Mouse (Mus musculus) lung, adult 2 months (tissue): ENCODE measurements at regions not wholly inside any gene's neighbourhood (a gene's known extent, or its start where the extent isn't known, plus 50 kb on each side); places are given as distances from the start of the nearest gene placed in this dataset.

Experiments
- DNase-seq: peaks from one replicate; pipeline ENCODE4 v3.0.0; 2022
- H3K4me1 ChIP-seq: fragments of 200-500 bp; 2 replicates; pipeline ENCODE4 v1.6.1; 2011; ENCODE audit warnings: low read length; ENCODE audit not compliant: control insufficient read depth, insufficient read depth
- H3K4me3 ChIP-seq: fragments of 200-500 bp; replicated peaks from 2 replicates; pipeline ENCODE3; 2011; ENCODE audit warnings: low read depth, mild to moderate bottlenecking, control low read depth, low read length; ENCODE audit errors: extremely low read depth
- CTCF ChIP-seq: fragments of 200-500 bp; IDR thresholded peaks from 2 replicates; pipeline ENCODE4 v1.5.1; 2011; ENCODE audit warnings: mild to moderate bottlenecking, low read length, control low read depth; ENCODE audit not compliant: insufficient read depth
- POLR2A ChIP-seq: fragments of 200-500 bp; IDR thresholded peaks from 2 replicates; pipeline ENCODE4 v1.6.1; 2011; ENCODE audit warnings: low read depth, mild to moderate bottlenecking, control low read depth, low read length, borderline replicate concordance; ENCODE audit errors: extremely low read depth
- WGBS: fragments of 180-500 bp; shearing (Covaris S2); methylation state at CpG from one replicate; pipeline ENCODE4 v1.1.7; 2018; 5-methylcytosine and 5-hydroxymethylcytosine counted together

DNA sequence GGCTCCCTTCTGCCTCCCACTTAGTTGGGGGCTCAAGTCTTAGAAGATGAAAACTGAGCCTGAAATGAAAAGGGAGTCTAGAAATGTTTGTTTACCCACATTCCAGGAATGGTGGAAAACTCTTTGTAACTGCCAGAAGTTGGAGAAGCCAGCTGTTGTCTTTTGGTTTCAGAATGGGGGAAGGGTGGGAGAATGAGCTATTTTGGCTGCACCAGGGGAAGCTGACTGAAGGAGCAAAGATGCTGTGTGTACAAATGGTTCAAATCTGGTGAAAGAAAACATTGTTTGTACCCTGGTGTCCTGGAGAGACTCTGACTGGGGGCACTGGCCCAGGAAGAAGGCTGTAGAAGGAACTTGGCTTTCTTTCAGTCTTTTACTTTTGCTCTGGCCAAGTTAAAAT lies 291.1 kb downstream of the Vps13c start:
- peaks cover 4% of the 10 kb centered on the region; the same call in 1 of the 2 replicates for H3K4me1 ChIP-seq
- no peak for DNase-seq
- H3K4me3 ChIP-seq: no peak overlapping the region
- no peak for TF ChIP-seq POLR2A
- TF ChIP-seq CTCF: no peak

DNA sequence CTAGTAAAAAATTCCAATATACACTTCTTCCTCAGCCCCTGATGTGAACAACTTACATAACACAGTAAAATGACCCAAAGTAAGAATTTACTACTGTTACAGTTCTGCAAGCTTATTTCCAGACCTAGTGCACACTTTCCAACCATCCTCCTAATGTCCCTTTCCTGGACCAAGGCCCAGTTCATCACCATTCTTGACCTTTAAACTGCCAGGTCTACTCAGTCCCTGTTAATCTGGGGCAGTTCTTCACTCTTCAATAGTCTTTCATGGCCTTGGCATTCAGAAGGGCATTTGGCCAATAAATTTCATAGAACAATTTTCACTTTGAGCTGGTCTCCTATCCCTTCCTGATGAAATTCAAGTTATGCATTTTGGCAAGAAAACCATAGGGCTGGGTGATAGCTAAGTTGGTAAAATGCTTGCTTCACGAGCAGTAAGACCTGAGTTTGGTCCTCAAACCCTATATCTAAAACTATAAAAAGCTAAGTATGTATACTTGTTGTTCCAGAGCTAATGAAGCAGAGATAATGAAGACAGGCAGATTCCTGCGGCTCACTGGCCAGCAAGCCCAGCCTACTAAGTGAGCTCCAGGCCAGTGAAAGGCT lies 295.4 kb downstream of the Vps13c start:
- H3K4me3 ChIP-seq: no peak overlapping the region
- WGBS: 55% methylated on average over 2 of the region's 2 CpGs
- H3K4me1 ChIP-seq: peaks cover 4% of the 10 kb centered on the region; the same call in 1 of the 2 replicates
- no peak for DNase-seq
- TF ChIP-seq POLR2A: no peak
- TF ChIP-seq CTCF: no peak

DNA sequence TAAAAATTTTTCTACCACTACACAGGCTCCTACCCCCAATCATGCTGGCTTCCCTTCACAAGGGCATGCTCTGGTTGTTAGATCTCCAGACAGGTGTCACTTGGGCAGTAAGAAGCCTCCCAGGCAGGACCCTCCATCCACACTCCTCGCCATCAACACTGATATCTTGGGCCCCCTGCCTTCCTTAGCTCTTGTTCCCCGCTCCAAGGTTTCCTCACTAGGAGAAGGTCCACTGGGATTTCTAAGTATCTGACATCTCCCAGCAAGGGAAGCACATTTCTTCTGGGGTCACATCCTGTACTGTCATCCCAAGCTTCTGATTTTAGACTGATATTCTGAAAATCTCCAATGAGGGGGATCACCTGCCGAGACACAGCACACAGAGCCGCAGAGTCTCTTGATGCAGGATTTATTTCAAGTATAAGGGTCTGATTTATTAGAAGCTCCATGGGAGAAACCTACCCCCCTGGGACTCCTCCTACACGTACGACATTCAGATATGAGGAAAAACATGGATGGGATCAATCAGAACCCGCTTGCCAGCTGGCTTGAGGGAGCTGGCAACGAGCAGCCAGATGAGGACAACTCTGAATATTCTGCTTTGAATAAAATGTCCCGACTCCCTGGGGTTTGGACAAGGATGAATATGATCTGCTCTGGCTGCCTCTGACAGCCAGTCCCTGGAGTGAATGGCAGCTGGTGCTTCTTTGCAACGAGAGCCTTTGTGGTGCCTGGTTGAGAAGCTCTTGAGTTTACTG lies 322.8 kb downstream of the Vps13c start:
- DNase-seq: no peak
- Histone ChIP-seq H3K4me1 (no peaks in the 10 kb centered on the region), H3K4me3 (no peak overlapping the region)
- WGBS: 68% methylated on average over 10 of the region's 10 CpGs
- TF ChIP-seq CTCF (no peak), POLR2A (no peak)

DNA sequence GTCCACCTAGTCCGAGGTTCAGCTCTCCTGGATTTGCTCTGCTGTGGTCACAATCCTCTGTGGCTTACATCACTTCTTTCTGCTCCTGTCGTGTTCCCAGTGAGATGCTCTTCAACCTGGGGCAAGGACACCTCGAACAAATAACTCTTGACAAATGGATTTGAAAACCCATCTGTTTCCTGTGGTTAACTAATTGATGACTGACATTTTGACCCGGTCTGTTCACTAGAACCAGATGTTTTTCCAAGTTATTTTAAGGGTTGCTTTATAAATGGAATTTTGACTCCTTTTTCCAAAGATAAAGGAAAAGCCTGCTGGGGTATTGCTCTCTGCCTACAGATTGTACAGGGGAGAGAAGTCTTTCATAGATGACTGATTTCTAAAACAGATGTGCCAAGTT lies 326.4 kb downstream of the Vps13c start:
- H3K4me1 ChIP-seq: no peaks in the 10 kb centered on the region
- no peak for DNase-seq
- WGBS: 31% methylated on average over 4 of the region's 4 CpGs
- H3K4me3 ChIP-seq: no peak overlapping the region
- TF ChIP-seq POLR2A: no peak
- no peak for TF ChIP-seq CTCF

DNA sequence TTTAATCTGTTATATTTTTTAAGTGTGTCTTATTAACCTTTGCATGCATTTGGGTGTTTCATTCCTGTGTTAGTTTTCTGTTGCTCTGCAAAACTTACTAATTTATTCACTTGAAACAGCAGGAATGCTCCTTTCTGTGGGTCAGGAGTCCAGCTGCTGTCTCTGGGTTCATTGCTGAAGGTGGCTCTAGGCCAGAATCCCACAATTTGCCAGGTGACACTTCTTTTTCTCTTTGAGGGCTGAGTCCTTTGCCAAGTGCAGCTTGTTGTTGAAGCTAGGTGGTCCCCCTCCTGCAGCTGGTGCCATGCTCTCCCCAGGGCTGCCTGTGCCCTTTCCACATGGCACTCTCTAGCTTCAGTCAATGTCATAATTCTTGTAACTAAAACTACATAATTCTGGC lies 348.7 kb downstream of the Vps13c start:
- Histone ChIP-seq H3K4me1 (no peaks in the 10 kb centered on the region), H3K4me3 (no peak overlapping the region)
- no peak for DNase-seq
- TF ChIP-seq POLR2A: no peak
- TF ChIP-seq CTCF: no peak

DNA sequence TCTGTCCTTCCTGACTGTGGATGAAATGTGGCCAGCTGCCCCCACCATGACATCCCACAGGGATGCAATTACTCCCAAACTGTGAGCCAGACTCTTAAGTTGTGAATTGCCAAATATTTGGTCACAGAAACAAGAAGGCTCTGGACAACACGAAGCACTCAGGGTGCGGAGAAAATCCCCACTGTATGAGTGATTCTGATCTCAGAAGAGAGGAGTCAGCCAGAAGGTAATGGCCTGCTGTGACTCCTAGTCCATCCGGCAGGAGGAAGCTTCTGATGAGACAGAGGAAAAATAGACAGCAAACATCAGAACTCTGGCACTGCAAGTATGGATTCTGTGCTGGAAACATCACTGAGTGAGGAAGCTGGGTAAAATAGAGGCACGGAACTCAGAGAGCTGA lies 359.6 kb downstream of the Vps13c start:
- 75% methylated on average over 4 of the region's 4 CpGs for WGBS
- TF ChIP-seq CTCF: no peak
- no peak for TF ChIP-seq POLR2A
- Histone ChIP-seq H3K4me1 (no peaks in the 10 kb centered on the region), H3K4me3 (no peak overlapping the region)
- DNase-seq: no peak

DNA sequence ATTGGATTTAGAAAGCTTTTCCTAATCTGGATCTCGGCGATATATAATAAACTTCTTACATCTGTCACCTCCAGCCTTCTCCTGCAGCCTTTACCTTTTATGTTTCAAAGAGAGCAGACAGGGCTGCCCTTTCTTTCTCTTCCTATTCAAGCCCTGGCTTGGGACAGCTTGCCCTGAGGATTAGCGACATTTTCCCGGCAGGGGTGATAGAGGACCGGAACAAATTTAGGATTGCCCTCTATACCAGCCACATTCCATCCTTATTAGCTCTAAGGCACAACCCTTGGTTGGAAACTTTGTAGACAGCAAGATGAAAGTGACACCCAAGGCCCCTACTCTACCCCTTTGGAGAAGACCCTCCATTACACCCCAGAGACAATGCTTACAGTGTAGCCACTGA lies 360.8 kb downstream of the Vps13c start:
- Histone ChIP-seq H3K4me1 (no peaks in the 10 kb centered on the region), H3K4me3 (no peak overlapping the region)
- TF ChIP-seq CTCF: no peak
- no peak for TF ChIP-seq POLR2A
- WGBS: 74% methylated on average over 5 of the region's 5 CpGs
- DNase-seq: no peak

DNA sequence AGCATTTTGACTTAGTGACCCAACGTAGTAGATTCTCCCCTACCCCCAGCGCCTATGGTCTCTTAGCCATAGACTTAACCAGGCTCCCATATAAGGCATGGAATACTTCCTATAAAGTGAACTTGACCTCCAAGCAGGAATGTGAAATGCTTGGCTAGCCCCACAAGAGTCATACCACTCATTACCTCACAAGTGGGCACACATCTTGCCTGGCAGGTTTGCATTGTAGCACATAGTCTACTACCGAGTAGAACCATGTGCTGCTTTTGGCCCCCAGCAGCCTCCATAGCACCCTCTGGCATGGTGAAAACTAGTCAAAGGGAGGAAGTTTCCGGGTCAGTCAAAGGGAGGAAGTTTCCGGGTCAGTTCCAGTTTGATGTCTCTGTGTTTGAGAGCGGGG lies 385.5 kb downstream of the Vps13c start:
- TF ChIP-seq CTCF (no peak), POLR2A (no peak)
- Histone ChIP-seq H3K4me3 (no peak overlapping the region), H3K4me1 (no peaks in the 10 kb centered on the region)
- 76% methylated on average over 6 of the region's 6 CpGs for WGBS
- no peak for DNase-seq

DNA sequence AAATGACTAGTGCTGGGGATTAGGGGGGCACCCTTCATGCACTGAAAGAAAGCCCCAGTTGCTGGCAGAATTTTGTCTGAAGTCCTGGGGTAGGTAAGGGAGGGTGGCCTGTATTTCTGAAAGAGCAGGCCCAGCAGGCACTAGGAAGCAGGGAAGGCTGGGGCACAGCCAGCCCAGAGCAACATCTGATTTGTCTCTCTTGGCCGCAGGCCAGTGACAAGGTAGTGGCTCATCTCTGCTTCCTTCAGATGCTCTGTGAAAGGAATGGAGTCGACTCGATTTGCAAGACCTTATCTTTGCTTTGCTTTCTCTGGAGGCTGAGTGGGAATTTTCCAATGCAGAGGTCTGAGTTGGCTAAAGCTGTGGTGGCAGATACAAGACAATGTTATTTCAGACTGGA lies 390.9 kb downstream of the Vps13c start:
- H3K4me3 ChIP-seq: no peak overlapping the region
- no peaks in the 10 kb centered on the region for H3K4me1 ChIP-seq
- TF ChIP-seq CTCF (no peak), POLR2A (no peak)
- no peak for DNase-seq
- 64% methylated on average over 3 of the region's 3 CpGs for WGBS

DNA sequence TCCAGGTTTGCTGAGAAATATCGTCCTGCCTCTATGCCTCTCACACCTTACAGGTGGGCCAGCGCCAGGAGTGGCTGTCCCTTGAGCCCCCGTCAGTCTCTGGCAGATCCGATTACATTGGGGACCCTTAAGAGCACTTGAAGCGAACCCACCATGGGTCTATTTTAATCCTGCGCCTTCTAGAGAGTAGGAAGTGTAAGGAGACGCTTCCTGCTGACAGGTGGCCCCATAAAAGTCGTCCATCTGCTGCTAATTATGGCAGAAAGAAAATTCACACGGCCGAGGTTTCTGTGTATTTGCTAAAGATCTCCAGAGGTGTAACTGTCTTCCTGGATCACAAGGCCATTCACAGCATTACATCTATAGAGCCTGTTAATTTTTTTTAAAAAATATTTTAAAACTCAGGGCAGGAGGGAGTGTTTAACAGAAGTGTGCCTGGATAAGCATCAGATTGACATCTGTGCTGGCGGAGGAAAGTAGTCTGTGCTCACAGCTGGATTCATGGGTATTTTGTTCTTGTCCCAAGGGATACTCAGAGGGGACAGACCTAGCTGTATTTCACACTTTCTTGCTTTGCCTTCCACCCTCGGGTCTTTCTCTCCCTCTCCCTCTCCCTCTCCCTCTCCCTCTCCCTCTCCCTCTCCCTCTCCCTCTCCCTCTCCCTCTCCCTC lies 394.9 kb downstream of the Vps13c start:
- TF ChIP-seq POLR2A (no peak), CTCF (no peak)
- H3K4me1 ChIP-seq: no peaks in the 10 kb centered on the region
- 39% methylated on average over 12 of the region's 12 CpGs for WGBS
- no peak for DNase-seq
- no peak overlapping the region for H3K4me3 ChIP-seq
